Mouse (Mus musculus): ENCODE measurements around the gene Fgfr2. TPM values are rescaled to one million over a fixed set of nuclear protein-coding genes. Genes with fewer than 3 reads are reported as not detected.

Gene Fgfr2
- polyA plus RNA-seq, 1 experiment from 2014 or later = 17.2 TPM

DNA sequence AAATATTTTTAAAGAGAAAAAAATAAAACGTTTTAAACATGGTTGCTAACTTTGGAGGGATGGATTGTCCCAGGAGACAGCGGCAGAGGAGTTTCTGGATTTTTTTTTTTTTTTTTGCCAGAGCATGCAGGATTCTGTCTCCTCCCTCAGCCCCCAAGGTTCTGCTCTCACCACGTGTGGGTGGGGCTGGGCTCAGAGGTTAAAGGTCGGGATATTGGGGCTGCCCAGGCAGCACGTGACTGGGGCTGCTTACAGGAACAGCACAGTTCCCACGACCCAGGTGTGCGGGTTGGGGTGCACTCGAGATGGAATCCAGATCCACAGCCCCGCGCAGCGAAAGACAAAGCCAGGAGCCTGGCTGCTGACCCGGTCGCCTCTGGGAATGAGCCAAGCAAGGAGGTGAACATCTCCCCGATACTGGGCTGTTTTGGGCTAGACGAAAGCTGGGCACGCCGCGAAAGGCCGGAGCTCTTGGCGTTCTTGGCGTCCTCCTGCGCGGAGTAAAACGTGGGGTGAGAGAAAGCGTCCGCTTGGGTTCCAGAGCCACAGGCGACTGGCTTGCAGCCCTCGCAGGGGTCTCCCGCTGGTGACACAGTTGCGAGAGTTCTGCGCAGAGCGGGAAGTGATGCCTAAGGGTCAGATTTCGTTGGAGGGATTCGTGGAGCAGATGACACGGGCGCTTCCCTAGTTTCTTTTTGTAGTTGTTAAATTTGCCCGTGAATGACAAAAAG lies 1566.4 kb downstream of the Fgfr2 start:
- Histone ChIP-seq H3K27me3 (peaks cover 76% of the 10 kb centered on the region), H3K4me1 (replicated peaks) (peaks cover 34% of the 10 kb centered on the region), H3K4me2 (no peak overlapping the region), H3K36me3 (no peaks in the 10 kb centered on the region), H3K9ac (no peak overlapping the region), H3K9me3 (replicated peaks) (no peaks in the 10 kb centered on the region), H3K4me3 (0 out of 2 replicates have a peak overlapping the region, but pooled peaks have one; percentile 16), H3K27ac (no peak overlapping the region)
- ATAC-seq (replicated peaks; ENCODE audit: insufficient number of reproducible peaks, insufficient read depth, low FRiP score, low read depth) = no peak
- 1% methylated on average over 37 of the region's 37 CpGs for WGBS

GRCm38 (mm10) chr7:131556116-131556515 lies 1567.0 kb downstream of the Fgfr2 start:
- no peak overlapping the region; the same call in 1 of the 2 replicates for H3K4me2 ChIP-seq
- no peak for ATAC-seq (replicated peaks; ENCODE audit: insufficient number of reproducible peaks, insufficient read depth, low FRiP score, low read depth)
- no peak overlapping the region for H3K9ac ChIP-seq
- H3K9me3 ChIP-seq (replicated peaks) = no peaks in the 10 kb centered on the region
- H3K27me3 ChIP-seq = peaks cover 81% of the 10 kb centered on the region
- H3K27ac ChIP-seq = no peak overlapping the region
- peaks cover 30% of the 10 kb centered on the region for H3K4me1 ChIP-seq (replicated peaks)
- WGBS = 3% methylated on average over 9 of the region's 9 CpGs
- no peaks in the 10 kb centered on the region for H3K36me3 ChIP-seq
- peak overlapping the region; percentile 32 for H3K4me3 ChIP-seq

DNA sequence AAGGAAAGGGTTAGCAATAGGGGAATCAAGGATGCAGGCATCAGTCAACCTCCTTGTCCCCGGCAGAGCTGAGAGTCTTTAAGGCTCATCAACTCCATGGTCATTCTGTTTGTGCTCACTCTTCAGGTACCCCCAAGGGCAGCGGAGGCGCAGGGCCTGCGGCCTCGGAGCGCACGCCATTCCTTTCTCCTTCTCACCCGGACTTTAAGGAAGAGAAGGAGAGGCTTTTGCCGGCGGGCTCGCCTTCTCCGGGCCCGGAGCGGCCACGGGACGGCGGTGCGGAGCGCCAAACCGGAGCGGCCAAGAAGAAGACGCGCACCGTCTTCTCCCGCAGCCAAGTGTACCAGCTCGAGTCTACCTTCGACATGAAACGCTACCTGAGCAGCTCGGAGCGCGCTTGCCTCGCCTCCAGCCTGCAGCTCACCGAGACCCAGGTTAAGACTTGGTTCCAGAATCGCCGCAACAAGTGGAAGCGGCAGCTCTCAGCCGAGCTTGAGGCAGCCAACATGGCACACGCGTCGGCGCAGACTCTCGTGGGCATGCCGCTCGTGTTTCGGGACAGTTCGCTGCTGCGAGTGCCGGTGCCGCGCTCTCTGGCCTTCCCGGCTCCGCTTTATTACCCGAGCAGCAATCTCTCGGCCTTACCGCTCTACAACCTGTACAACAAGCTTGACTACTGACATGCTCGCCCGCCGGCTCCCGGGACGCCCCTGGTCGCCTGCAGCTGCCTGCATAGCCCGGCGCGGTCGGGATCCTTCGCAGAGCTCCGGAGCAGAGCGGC lies 1567.7 kb downstream of the Fgfr2 start:
- H3K4me1 ChIP-seq (replicated peaks) = peaks cover 28% of the 10 kb centered on the region
- no peak overlapping the region for H3K27ac ChIP-seq
- no peak overlapping the region for H3K9ac ChIP-seq
- H3K36me3 ChIP-seq = no peaks in the 10 kb centered on the region
- H3K4me2 ChIP-seq = peak overlapping the region; percentile 55
- WGBS = 2% methylated on average over 68 of the region's 68 CpGs
- H3K4me3 ChIP-seq = peak overlapping the region; percentile 32
- no peak for ATAC-seq (replicated peaks; ENCODE audit: insufficient number of reproducible peaks, insufficient read depth, low FRiP score, low read depth)
- peaks cover 88% of the 10 kb centered on the region for H3K27me3 ChIP-seq
- H3K9me3 ChIP-seq (replicated peaks) = no peaks in the 10 kb centered on the region

DNA sequence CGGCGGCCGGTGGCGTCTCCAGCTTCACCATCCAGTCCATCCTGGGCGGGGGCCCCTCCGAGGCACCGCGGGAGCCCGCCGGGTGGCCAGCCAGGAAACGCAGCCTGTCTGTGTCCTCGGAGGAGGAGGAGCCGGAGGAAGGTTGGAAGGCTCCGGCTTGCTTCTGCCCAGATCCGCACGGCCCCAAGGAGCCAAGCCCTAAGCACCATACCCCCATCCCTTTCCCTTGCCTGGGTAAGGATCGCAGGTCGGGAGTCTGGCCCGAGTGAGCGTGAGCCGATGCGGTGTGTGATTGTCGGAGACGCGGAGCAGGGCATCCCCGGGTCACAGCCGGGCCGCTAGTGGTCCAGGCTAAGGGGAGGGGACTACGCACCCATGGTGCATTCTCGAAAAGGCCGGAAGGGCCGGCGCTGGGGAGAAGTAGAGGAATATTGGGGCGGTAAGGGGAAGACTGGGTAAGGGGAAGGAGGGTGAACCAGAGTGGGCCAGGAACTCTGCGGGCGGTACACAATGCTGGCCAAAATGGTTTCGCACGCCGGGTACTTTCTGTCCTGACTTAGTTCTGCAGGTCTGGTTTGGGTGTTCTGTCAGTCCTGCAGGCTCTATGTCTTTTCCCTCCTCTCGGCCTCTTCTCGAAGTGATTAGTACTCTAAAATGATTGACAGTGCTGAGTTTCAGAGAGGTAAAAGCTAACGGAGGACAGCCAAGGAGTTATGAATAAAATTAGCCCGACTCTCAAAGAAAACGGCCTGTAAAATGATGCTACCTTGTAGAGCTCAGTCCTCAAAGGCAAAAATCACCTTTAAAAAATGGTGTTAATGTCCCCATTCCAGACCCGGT lies 1568.6 kb downstream of the Fgfr2 start:
- peaks cover 97% of the 10 kb centered on the region for H3K27me3 ChIP-seq
- no peaks in the 10 kb centered on the region for H3K36me3 ChIP-seq
- no peak overlapping the region for H3K9ac ChIP-seq
- peaks cover 28% of the 10 kb centered on the region for H3K4me1 ChIP-seq (replicated peaks)
- H3K4me2 ChIP-seq = peak overlapping the region; percentile 64
- H3K4me3 ChIP-seq = peak overlapping the region; percentile 42
- WGBS = under 1% methylated on average over 45 of the region's 45 CpGs
- ATAC-seq (replicated peaks; ENCODE audit: insufficient number of reproducible peaks, insufficient read depth, low FRiP score, low read depth) = peak; percentile 23; the same call in 1 of the 2 replicates
- no peak overlapping the region for H3K27ac ChIP-seq
- H3K9me3 ChIP-seq (replicated peaks) = no peaks in the 10 kb centered on the region

GRCm38 (mm10) chr7:131553771-131554175 lies 1569.4 kb downstream of the Fgfr2 start:
- H3K9me3 ChIP-seq (replicated peaks) = no peaks in the 10 kb centered on the region
- peak overlapping the region; percentile 64 for H3K4me2 ChIP-seq
- peaks cover 97% of the 10 kb centered on the region for H3K27me3 ChIP-seq
- H3K36me3 ChIP-seq = no peaks in the 10 kb centered on the region
- no peak overlapping the region for H3K27ac ChIP-seq
- peak; percentile 10; the same call in 1 of the 2 replicates for ATAC-seq (replicated peaks; ENCODE audit: insufficient number of reproducible peaks, insufficient read depth, low FRiP score, low read depth)
- peak overlapping the region; percentile 42 for H3K4me3 ChIP-seq
- under 1% methylated on average over 36 of the region's 39 CpGs for WGBS
- H3K9ac ChIP-seq = no peak overlapping the region
- H3K4me1 ChIP-seq (replicated peaks) = peaks cover 28% of the 10 kb centered on the region

DNA sequence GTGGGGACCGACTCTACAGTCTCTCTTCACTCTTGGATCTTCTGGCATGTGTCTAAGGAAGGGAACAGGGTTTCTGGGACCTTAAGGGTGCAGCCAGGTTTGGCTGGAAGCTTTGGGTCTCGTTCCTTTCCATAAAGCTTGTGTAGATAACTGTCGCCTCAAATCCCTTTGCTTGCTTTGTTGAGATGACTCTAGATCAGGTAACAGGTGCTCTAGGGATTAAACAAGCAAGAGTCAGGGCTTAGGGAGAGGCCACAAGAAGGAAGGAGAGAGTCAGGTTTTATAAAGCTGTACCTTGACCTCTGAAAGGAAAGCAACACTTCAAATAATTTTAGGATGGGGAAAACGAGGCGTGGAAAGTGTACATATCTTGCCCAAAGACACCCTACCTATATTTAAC lies 1570.4 kb downstream of the Fgfr2 start:
- Histone ChIP-seq H3K27ac (no peak overlapping the region), H3K27me3 (peaks cover 97% of the 10 kb centered on the region), H3K9ac (no peak overlapping the region), H3K4me1 (replicated peaks) (peaks cover 28% of the 10 kb centered on the region), H3K9me3 (replicated peaks) (no peaks in the 10 kb centered on the region), H3K36me3 (no peaks in the 10 kb centered on the region), H3K4me2 (no peak overlapping the region), H3K4me3 (no peak overlapping the region)
- ATAC-seq (replicated peaks; ENCODE audit: insufficient number of reproducible peaks, insufficient read depth, low FRiP score, low read depth) = no peak
- 2% methylated on average over 5 of the region's 5 CpGs for WGBS

GRCm38 (mm10) chr7:131551931-131552741 lies 1571.0 kb downstream of the Fgfr2 start:
- Histone ChIP-seq H3K36me3 (no peaks in the 10 kb centered on the region), H3K4me3 (no peak overlapping the region), H3K4me1 (replicated peaks) (peaks cover 28% of the 10 kb centered on the region), H3K27me3 (peaks cover 97% of the 10 kb centered on the region), H3K9ac (no peak overlapping the region), H3K27ac (no peak overlapping the region), H3K9me3 (replicated peaks) (no peaks in the 10 kb centered on the region), H3K4me2 (no peak overlapping the region)
- no peak for ATAC-seq (replicated peaks; ENCODE audit: insufficient number of reproducible peaks, insufficient read depth, low FRiP score, low read depth)
- WGBS = under 1% methylated on average over 42 of the region's 42 CpGs

GRCm38 (mm10) chr7:131551471-131551870 lies 1571.7 kb downstream of the Fgfr2 start:
- Histone ChIP-seq H3K4me1 (replicated peaks) (peaks cover 23% of the 10 kb centered on the region), H3K9ac (no peak overlapping the region), H3K27me3 (peaks cover 97% of the 10 kb centered on the region), H3K9me3 (replicated peaks) (no peaks in the 10 kb centered on the region), H3K27ac (no peak overlapping the region), H3K4me2 (no peak overlapping the region), H3K4me3 (no peak overlapping the region), H3K36me3 (no peaks in the 10 kb centered on the region)
- 1% methylated on average over 4 of the region's 4 CpGs for WGBS
- no peak for ATAC-seq (replicated peaks; ENCODE audit: insufficient number of reproducible peaks, insufficient read depth, low FRiP score, low read depth)

GRCm38 (mm10) chr7:131548473-131548872 lies 1574.7 kb downstream of the Fgfr2 start, which contains the start of gene Hmx2:
Gene Hmx2, plus strand, starts transcription at chr7:131548773.
- Histone ChIP-seq H3K9ac (no peak within 1 kb of the TSS), H3K27me3 (peaks cover 98% of the 10 kb centered on the region), H3K4me1 (replicated peaks) (peaks cover 12% of the 10 kb centered on the region), H3K4me2 (no peak within 1 kb of the TSS), H3K4me3 (no peak within 1 kb of the TSS), H3K9me3 (replicated peaks) (no peaks in the 10 kb centered on the region), H3K36me3 (no peaks in the 10 kb centered on the region), H3K27ac (no peak within 1 kb of the TSS)
- 2% methylated on average over 3 of the region's 3 CpGs for WGBS
- no peak for ATAC-seq (replicated peaks; ENCODE audit: insufficient number of reproducible peaks, insufficient read depth, low FRiP score, low read depth)

- WGBS = 3% methylated on average over 5 of the region's 5 CpGs
- H3K27me3 ChIP-seq = peaks cover 98% of the 10 kb centered on the region
Observed at GRCm38 (mm10) chr7:131547481-131547880, 1575.7 kb downstream of the Fgfr2 start.

More at GRCm38 (mm10) chr7:131547481-131547880, 1575.7 kb downstream of the Fgfr2 start:
- H3K4me1 ChIP-seq (replicated peaks) = peaks cover 21% of the 10 kb centered on the region
- no peaks in the 10 kb centered on the region for H3K36me3 ChIP-seq
- no peaks in the 10 kb centered on the region for H3K9me3 ChIP-seq (replicated peaks)
- no peak overlapping the region for H3K27ac ChIP-seq
- H3K9ac ChIP-seq = no peak overlapping the region
- no peak overlapping the region for H3K4me3 ChIP-seq
- ATAC-seq (replicated peaks; ENCODE audit: insufficient number of reproducible peaks, insufficient read depth, low FRiP score, low read depth) = no peak
- H3K4me2 ChIP-seq = no peak overlapping the region
